Mouse (Mus musculus) heart, adult 2 months (tissue): Measurements from ENCODE around the gene Camsap2. TPM values are rescaled to one million over a fixed set of nuclear protein-coding genes. Genes with fewer than 3 reads are reported as not detected.

Experiments
- DNase-seq, 2 experiments: peaks; one replicate each; pipeline ENCODE4 v3.0.0; 2021
- H3K27ac ChIP-seq: fragments of 200-600 bp; 2 replicates; pipeline ENCODE4 v1.8.1; 2022
- H3K27me3 ChIP-seq: fragments of 200-500 bp; 2 replicates; pipeline ENCODE4 v1.6.1; 2012; ENCODE audit warnings: mild to moderate bottlenecking, low read length, inconsistent platforms, mixed read lengths; ENCODE audit not compliant: control insufficient read depth, insufficient read depth
- H3K36me3 ChIP-seq: fragments of 200-500 bp; 2 replicates; pipeline ENCODE4 v1.6.1; 2012; ENCODE audit warnings: low read length, inconsistent platforms; ENCODE audit not compliant: control insufficient read depth, insufficient read depth
- H3K4me1 ChIP-seq: fragments of 200-500 bp; 2 replicates; pipeline ENCODE4 v1.6.1; 2011; ENCODE audit warnings: low read length; ENCODE audit not compliant: control insufficient read depth, insufficient read depth
- H3K4me3 ChIP-seq: fragments of 200-600 bp; 2 replicates; pipeline ENCODE4 v1.8.1; 2022
- H3K79me2 ChIP-seq: fragments of 200-500 bp; replicated peaks from 2 replicates; pipeline ENCODE4 v1.6.1; 2012; ENCODE audit warnings: mild to moderate bottlenecking, inconsistent platforms, low read length, moderate library complexity, mixed read lengths; ENCODE audit not compliant: control insufficient read depth, insufficient read depth
- H3K9ac ChIP-seq: fragments of 200-500 bp; 2 replicates; pipeline ENCODE4 v1.6.1; 2012; ENCODE audit warnings: low read depth, mild to moderate bottlenecking, control low read depth, inconsistent platforms, low read length, mixed read lengths
- CTCF ChIP-seq: fragments of 200-600 bp; IDR thresholded peaks from 2 replicates; pipeline ENCODE4 v1.8.1; 2022; ENCODE audit warnings: antibody characterized with exemption, mild to moderate bottlenecking, moderate library complexity
- EP300 ChIP-seq: fragments of 200-500 bp; IDR thresholded peaks from 2 replicates; pipeline ENCODE4 v1.6.1; 2011; ENCODE audit warnings: low read depth, low read length, control low read depth; ENCODE audit not compliant: insufficient read depth
- POLR2A ChIP-seq: fragments of 200-500 bp; IDR thresholded peaks from 2 replicates; pipeline ENCODE4 v1.6.1; 2011; ENCODE audit warnings: mild to moderate bottlenecking, low read depth, low read length, control low read depth; ENCODE audit not compliant: insufficient read depth
- WGBS: fragments of 180-500 bp; shearing (Covaris S2); methylation state at CpG from one replicate; pipeline ENCODE4 v1.1.7; 2018; 5-methylcytosine and 5-hydroxymethylcytosine counted together
- intact Hi-C: fragments of 180-260 bp; cut with DNase I; formaldehyde crosslinking; loops from one replicate; pipeline ENCODE4 v1.15.1; 2025
- long read RNA-seq: library from polyadenylated mRNA; stranded (forward); transcript quantifications from one replicate; pipeline ENCODE4 v2.0.0, GENCODE M21; 2021
- polyA plus RNA-seq: library from polyadenylated mRNA; depleted of rRNA; stranded (reverse); fragments of >200 nt; gene quantifications from 2 replicates; pipeline ENCODE4 v1.2.3, GENCODE M21; 2012; rRNA removed
- total RNA-seq, 2 experiments: library from RNA; stranded (reverse); gene quantifications; 2 replicates each; pipeline ENCODE4 v1.2.3; 2021

The Camsap2 gene
- total RNA-seq, result 10 to 100 TPM; 21.2 to 21.3 TPM
- 4.3 and 7.4 TPM in 2 replicates for polyA plus RNA-seq
- long read RNA-seq, full-length matches to known transcripts, result 2 of 2 reads
- long read RNA-seq, partial matches to known transcripts, result 0 of 2 reads
- long read RNA-seq, other reads (novel, unspliced or antisense), result 0 of 2 reads

- Histone ChIP-seq H3K27me3 (no peaks in the 10 kb centered on the region), H3K36me3 (no peaks in the 10 kb centered on the region; the same call in 1 of the 2 replicates), H3K79me2 (peaks cover 8% of the 10 kb centered on the region), H3K4me1 (peaks cover 5% of the 10 kb centered on the region), H3K9ac (peak within 1 kb of the TSS; percentile 86), H3K4me3 (peak within 1 kb of the TSS; percentile 68), H3K27ac (peak within 1 kb of the TSS; percentile 99)
- intact Hi-C loops, result loop anchor here (1.0 to 5.0 kb wide), 3 partner anchors 19 to 69 kb away; no protein-coding TSS in a partner anchor
- peak; percentile 97 for DNase-seq
- WGBS, result under 1% methylated on average over 114 of the region's 121 CpGs
- TF ChIP-seq CTCF (peak; percentile 25), POLR2A (peak; percentile 80), EP300 (0 out of 2 replicates have a peak, but pooled peaks have one; percentile 18)
Measured at GRCm38 (mm10) chr1:136345454-136346372, at the start of gene Camsap2. Gene Camsap2 (minus strand): TSS chr1:136346104.

- Histone ChIP-seq H3K27ac (no peak overlapping the region), H3K4me3 (no peak overlapping the region), H3K27me3 (no peaks in the 10 kb centered on the region), H3K36me3 (no peaks in the 10 kb centered on the region), H3K79me2 (no peaks in the 10 kb centered on the region), H3K9ac (no peak overlapping the region), H3K4me1 (peaks cover 2% of the 10 kb centered on the region; the same call in 1 of the 2 replicates)
- intact Hi-C loops, result no loop called here
- 36% methylated on average over 5 of the region's 5 CpGs for WGBS
- no peak for DNase-seq
- TF ChIP-seq POLR2A, result no peak
- no peak for TF ChIP-seq CTCF
- TF ChIP-seq EP300, result no peak
Measured at GRCm38 (mm10) chr1:136395073-136395472, 49.2 kb upstream of the Camsap2 start.

- Histone ChIP-seq H3K4me1 (peaks cover 2% of the 10 kb centered on the region; the same call in 1 of the 2 replicates), H3K36me3 (no peaks in the 10 kb centered on the region), H3K9ac (no peak overlapping the region), H3K27ac (no peak overlapping the region), H3K4me3 (no peak overlapping the region), H3K27me3 (no peaks in the 10 kb centered on the region), H3K79me2 (no peaks in the 10 kb centered on the region)
- peak; percentile 40 to 48 for DNase-seq
- intact Hi-C loops, result no loop called here
- 28% methylated on average over 10 of the region's 10 CpGs for WGBS
- TF ChIP-seq EP300 (no peak), POLR2A (no peak), CTCF (no peak)
Measured at GRCm38 (mm10) chr1:136394506-136394905, 48.6 kb upstream of the Camsap2 start.

- Histone ChIP-seq H3K36me3 (no peaks in the 10 kb centered on the region), H3K9ac (no peak overlapping the region), H3K4me1 (peaks cover under 1% of the 10 kb centered on the region; the same call in 1 of the 2 replicates), H3K79me2 (no peaks in the 10 kb centered on the region), H3K27ac (no peak overlapping the region), H3K4me3 (no peak overlapping the region), H3K27me3 (no peaks in the 10 kb centered on the region)
- TF ChIP-seq EP300 (no peak), POLR2A (no peak), CTCF (no peak)
- 47% methylated on average over 5 of the region's 6 CpGs for WGBS
- no peak for DNase-seq
- intact Hi-C loops, result no loop called here
Measured at GRCm38 (mm10) chr1:136386914-136387313, 41.0 kb upstream of the Camsap2 start.

- DNase-seq, result peak; percentile 42 to 45
- intact Hi-C loops, result loop anchor here (2.0 kb wide), 1 partner anchor 33 kb away; the partner anchor contains the start of gene Ddx59
- Histone ChIP-seq H3K27me3 (no peaks in the 10 kb centered on the region), H3K79me2 (no peaks in the 10 kb centered on the region), H3K4me3 (no peak overlapping the region), H3K9ac (no peak overlapping the region), H3K36me3 (no peaks in the 10 kb centered on the region), H3K27ac (peak overlapping the region; percentile 51), H3K4me1 (peaks cover 6% of the 10 kb centered on the region)
- no peak for TF ChIP-seq CTCF
- no peak for TF ChIP-seq EP300
- TF ChIP-seq POLR2A, result no peak
- 31% methylated on average over 5 of the region's 5 CpGs for WGBS
Measured at GRCm38 (mm10) chr1:136381583-136381982, 35.7 kb upstream of the Camsap2 start.
